Mouse (Mus musculus) embryonic fibroblast, embryonic 13.5 days (primary cell): Measurements from ENCODE around the gene Fndc4. TPM values are rescaled to one million over a fixed set of nuclear protein-coding genes. Genes with fewer than 3 reads are reported as not detected.
A peak's percentile ranks its signal among the peaks of the same experiment; 100 is the strongest.

Experiments
- H3K27ac ChIP-seq: 2 replicates; pipeline ENCODE4 v1.5.1; 2012; ENCODE audit warnings: low read length, control low read depth, inconsistent platforms; ENCODE audit not compliant: insufficient read depth
- H3K4me1 ChIP-seq: 2 replicates; pipeline ENCODE4 v1.6.1; 2011; ENCODE audit warnings: low read length; ENCODE audit not compliant: control insufficient read depth, insufficient read depth
- H3K4me3 ChIP-seq: 2 replicates; pipeline ENCODE4 v1.5.1; 2011; ENCODE audit warnings: mild to moderate bottlenecking, control low read depth, low read length; ENCODE audit not compliant: insufficient read depth
- CTCF ChIP-seq: IDR thresholded peaks from 2 replicates; pipeline ENCODE4 v1.5.1; 2011; ENCODE audit warnings: mild to moderate bottlenecking, control low read depth, low read length, moderate library complexity, borderline replicate concordance; ENCODE audit not compliant: insufficient read depth
- POLR2A ChIP-seq: IDR thresholded peaks from 2 replicates; pipeline ENCODE4 v1.6.1; 2011; ENCODE audit warnings: low read depth, mild to moderate bottlenecking, control low read depth, low read length, moderate library complexity
- polyA plus RNA-seq: library from polyadenylated mRNA; stranded (reverse); fragments of >200 nt; gene quantifications from 2 replicates; pipeline ENCODE4 v1.2.4, GENCODE M21; 2011; ENCODE audit warnings: low read depth; ENCODE audit not compliant: missing spikeins, insufficient read length

The Fndc4 gene
- polyA plus RNA-seq, 1 experiment, result 34.0 TPM

GRCm38 (mm10) chr5:31297047-31297757 lies 1.3 kb upstream of the Fndc4 start, which contains the start of gene Gckr:
Gene Gckr (plus strand): TSS chr5:31297443.
- Histone ChIP-seq H3K4me1 (no peaks in the 10 kb centered on the region), H3K4me3 (no peak within 1 kb of the TSS), H3K27ac (no peak within 1 kb of the TSS)
- TF ChIP-seq CTCF, result no peak
- TF ChIP-seq POLR2A, result no peak

- TF ChIP-seq CTCF (no peak), POLR2A (no peak; the same call in 1 of the 2 replicates)
- Histone ChIP-seq H3K27ac (no peak overlapping the region), H3K4me3 (peak overlapping the region; percentile 35), H3K4me1 (peaks cover 4% of the 10 kb centered on the region; the same call in 1 of the 2 replicates)
Observed at GRCm38 (mm10) chr5:31294964-31295605, 795 bp downstream of the Fndc4 start.

- Histone ChIP-seq H3K27ac (peak overlapping the region; percentile 43), H3K4me3 (peak overlapping the region; percentile 56), H3K4me1 (peaks cover 4% of the 10 kb centered on the region; the same call in 1 of the 2 replicates)
- TF ChIP-seq POLR2A (peak; percentile 91), CTCF (no peak)
Observed at GRCm38 (mm10) chr5:31291361-31291688, 4.6 kb downstream of the Fndc4 start.

GRCm38 (mm10) chr5:31290521-31291360 lies 5.1 kb downstream of the Fndc4 start, which contains the start of gene Ift172:
Gene Ift172 (minus strand): TSS chr5:31291116.
- Histone ChIP-seq H3K27ac (peak within 1 kb of the TSS; percentile 43), H3K4me3 (peak within 1 kb of the TSS; percentile 58), H3K4me1 (peaks cover 4% of the 10 kb centered on the region; the same call in 1 of the 2 replicates)
- TF ChIP-seq POLR2A (no peak; the same call in 1 of the 2 replicates), CTCF (no peak)

- TF ChIP-seq POLR2A (no peak), CTCF (no peak)
- Histone ChIP-seq H3K27ac (no peak overlapping the region), H3K4me3 (peak overlapping the region; percentile 58; the same call in 1 of the 2 replicates), H3K4me1 (peaks cover 4% of the 10 kb centered on the region; the same call in 1 of the 2 replicates)
Observed at GRCm38 (mm10) chr5:31289626-31290230, 6.2 kb downstream of the Fndc4 start.

GRCm38 (mm10) chr5:31288655-31289054 lies 7.2 kb downstream of the Fndc4 start:
- no peak for TF ChIP-seq POLR2A
- no peak for TF ChIP-seq CTCF
- H3K27ac ChIP-seq, result no peak overlapping the region
- H3K4me1 ChIP-seq, result peaks cover 4% of the 10 kb centered on the region; the same call in 1 of the 2 replicates
- H3K4me3 ChIP-seq, result no peak overlapping the region

GRCm38 (mm10) chr5:31288225-31288624 lies 7.7 kb downstream of the Fndc4 start:
- TF ChIP-seq CTCF, result no peak
- H3K4me3 ChIP-seq, result no peak overlapping the region
- H3K4me1 ChIP-seq, result peaks cover 4% of the 10 kb centered on the region; the same call in 1 of the 2 replicates
- no peak overlapping the region for H3K27ac ChIP-seq

- H3K27ac ChIP-seq, result no peak overlapping the region
- H3K4me1 ChIP-seq, result no peaks in the 10 kb centered on the region
- H3K4me3 ChIP-seq, result no peak overlapping the region
- TF ChIP-seq CTCF (no peak), POLR2A (no peak)
Observed at GRCm38 (mm10) chr5:31279245-31279988, 16.5 kb downstream of the Fndc4 start.
